Mouse (Mus musculus) forebrain, embryonic 14.5 days (tissue): ENCODE results near the gene Ric3. TPM values are rescaled to one million over a fixed set of nuclear protein-coding genes. Genes with fewer than 3 reads are reported as not detected.
A peak's percentile ranks its signal among the peaks of the same experiment; 100 is the strongest.
"Not testable (repeated sequence)": the region's sequence is repeated elsewhere in the genome, so short reads cannot be mapped to it uniquely, and the experiment has no call there.

Experiments used
- ATAC-seq: fragments of 200-750 bp; cut with Nextera tagmentation; 2 replicates; pipeline ENCODE4 v1.8.0; 2017; ENCODE audit warnings: mild to moderate bottlenecking, moderate library complexity
- DNase-seq: peaks from one replicate; pipeline ENCODE4 v3.0.0-alpha.2; 2015; ENCODE audit warnings: low spot score
- H3K27ac ChIP-seq: fragments of 300-500 bp; sonication (generic); 2 replicates; pipeline ENCODE4 v1.5.1; 2014; ENCODE audit warnings: low read depth, mild to moderate bottlenecking, control low read depth, low read length, moderate library complexity
- H3K27me3 ChIP-seq: fragments of 300-500 bp; sonication (generic); replicated peaks from 2 replicates; pipeline ENCODE4 v1.6.1; 2014; ENCODE audit warnings: low read length, control low read depth, mixed read lengths; ENCODE audit not compliant: control insufficient read depth, insufficient read depth
- H3K36me3 ChIP-seq: fragments of 300-500 bp; sonication (generic); 2 replicates; pipeline ENCODE4 v1.6.1; 2014; ENCODE audit warnings: low read length, control low read depth; ENCODE audit not compliant: control insufficient read depth, insufficient read depth
- H3K4me1 ChIP-seq: fragments of 300-500 bp; sonication (generic); 2 replicates; pipeline ENCODE4 v1.6.1; 2014; ENCODE audit warnings: antibody characterized with exemption, low read length, control low read depth; ENCODE audit not compliant: control insufficient read depth, insufficient read depth
- H3K4me2 ChIP-seq: fragments of 300-500 bp; sonication (generic); 2 replicates; pipeline ENCODE4 v1.6.1; 2014; ENCODE audit warnings: mild to moderate bottlenecking, control low read depth, low read length
- H3K4me3 ChIP-seq: fragments of 300-500 bp; sonication (generic); 2 replicates; pipeline ENCODE4 v1.5.1; 2014; ENCODE audit warnings: low read depth, low read length, control low read depth
- H3K9ac ChIP-seq: fragments of 300-500 bp; sonication (generic); 2 replicates; pipeline ENCODE4 v1.6.1; 2014; ENCODE audit warnings: mild to moderate bottlenecking, low read length, control low read depth, moderate library complexity
- H3K9me3 ChIP-seq: fragments of 300-500 bp; sonication (generic); replicated peaks from 2 replicates; pipeline ENCODE4 v1.6.1; 2016; ENCODE audit warnings: low read length, control low read depth, mixed read lengths; ENCODE audit not compliant: control insufficient read depth
- WGBS: fragments of 180-500 bp; shearing (Covaris S2); extraction: QIAGEN DNeasy Blood & Tissue Kit; methylation state at CpG from one replicate; pipeline ENCODE4 v1.1.7; 2014; 5-methylcytosine and 5-hydroxymethylcytosine counted together
- polyA plus RNA-seq: library from polyadenylated mRNA; unstranded; fragments of >200 nt; fragmentation: Nextera tagmentation; extraction: Ambion mirVana; gene quantifications from 2 replicates; pipeline ENCODE4 v1.2.1, GENCODE M21; 2014

Gene Ric3
- 27.2 and 29.1 TPM in 2 replicates for polyA plus RNA-seq

DNA sequence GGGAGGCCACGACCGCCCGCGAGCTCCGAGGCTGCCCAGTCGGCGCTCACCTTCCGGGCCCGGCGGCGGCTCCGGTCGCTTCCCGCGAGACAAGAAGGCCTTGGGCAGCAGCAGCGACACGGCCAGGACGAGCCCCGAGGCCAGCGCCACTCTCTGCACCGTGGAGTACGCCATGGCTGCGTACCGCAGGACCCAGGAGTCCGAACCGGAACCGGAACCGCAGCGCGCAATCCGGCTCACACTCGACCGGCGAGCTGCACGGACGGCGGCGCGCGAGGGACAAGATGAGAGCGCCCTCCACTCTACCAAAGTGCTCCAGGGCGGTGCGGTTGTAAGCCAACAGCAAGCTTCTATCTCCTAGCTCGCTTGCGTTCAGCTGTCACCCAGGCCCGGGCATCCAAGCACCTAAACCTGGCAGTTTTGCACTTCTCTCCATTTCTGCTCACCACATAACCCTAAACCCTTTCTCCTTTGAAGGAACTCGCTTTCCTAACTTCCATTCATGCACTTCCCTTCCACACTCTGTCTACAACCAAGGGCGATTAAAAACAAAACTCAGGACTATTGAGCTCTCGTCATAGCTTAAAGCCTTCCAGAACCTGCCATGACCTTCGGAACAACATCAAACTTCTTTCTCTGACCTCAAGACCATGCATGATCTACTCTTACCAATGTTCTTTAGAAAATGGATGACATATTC is at the start of gene Ric3:
Gene Ric3 (minus strand): TSS at position 219 of the 700 bp plus-strand sequence.
- peak; percentile 95 for ATAC-seq
- H3K4me1 ChIP-seq = peaks cover 5% of the 10 kb centered on the region
- H3K36me3 ChIP-seq = no peaks in the 10 kb centered on the region
- H3K9ac ChIP-seq = peak within 1 kb of the TSS; percentile 83
- H3K4me2 ChIP-seq = peak within 1 kb of the TSS; percentile 72
- peak within 1 kb of the TSS; percentile 73 for H3K4me3 ChIP-seq
- DNase-seq = peak; percentile 79
- no peaks in the 10 kb centered on the region; the same call in 1 of the 2 replicates for H3K27me3 ChIP-seq
- no peak within 1 kb of the TSS for H3K27ac ChIP-seq
- WGBS = 4% methylated on average over 49 of the region's 50 CpGs
- H3K9me3 ChIP-seq = no peaks in the 10 kb centered on the region

DNA sequence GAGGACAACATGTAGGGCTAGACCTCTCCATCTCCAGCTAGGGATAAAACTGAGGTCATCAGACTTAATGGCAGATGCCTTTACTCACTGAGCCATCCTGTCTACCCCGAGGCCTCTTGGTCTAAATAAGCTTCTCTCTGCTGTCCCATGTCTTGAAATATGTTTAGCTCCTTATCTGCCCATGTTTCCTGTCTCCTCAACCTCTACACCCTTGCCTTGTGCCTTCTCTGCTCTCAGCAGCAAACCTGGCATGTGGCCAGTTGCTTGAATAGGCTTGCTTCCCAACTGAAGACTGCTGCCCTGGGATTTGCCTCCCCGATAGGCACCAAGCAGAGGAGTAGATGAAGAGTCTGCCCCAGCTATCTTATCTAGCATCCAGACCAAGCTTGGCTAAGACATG is 48.4 kb upstream of the Ric3 start:
- Histone ChIP-seq H3K27ac (no peak overlapping the region), H3K4me3 (no peak overlapping the region), H3K4me2 (no peak overlapping the region), H3K9ac (no peak overlapping the region), H3K36me3 (0 out of 2 replicates have a peak, but pooled peaks cover 12% of the 10 kb centered on the region), H3K4me1 (peaks cover 7% of the 10 kb centered on the region), H3K27me3 (no peaks in the 10 kb centered on the region), H3K9me3 (no peaks in the 10 kb centered on the region)
- ATAC-seq (no peak), DNase-seq (no peak)
- 66% methylated on average over 2 of the region's 2 CpGs for WGBS

DNA sequence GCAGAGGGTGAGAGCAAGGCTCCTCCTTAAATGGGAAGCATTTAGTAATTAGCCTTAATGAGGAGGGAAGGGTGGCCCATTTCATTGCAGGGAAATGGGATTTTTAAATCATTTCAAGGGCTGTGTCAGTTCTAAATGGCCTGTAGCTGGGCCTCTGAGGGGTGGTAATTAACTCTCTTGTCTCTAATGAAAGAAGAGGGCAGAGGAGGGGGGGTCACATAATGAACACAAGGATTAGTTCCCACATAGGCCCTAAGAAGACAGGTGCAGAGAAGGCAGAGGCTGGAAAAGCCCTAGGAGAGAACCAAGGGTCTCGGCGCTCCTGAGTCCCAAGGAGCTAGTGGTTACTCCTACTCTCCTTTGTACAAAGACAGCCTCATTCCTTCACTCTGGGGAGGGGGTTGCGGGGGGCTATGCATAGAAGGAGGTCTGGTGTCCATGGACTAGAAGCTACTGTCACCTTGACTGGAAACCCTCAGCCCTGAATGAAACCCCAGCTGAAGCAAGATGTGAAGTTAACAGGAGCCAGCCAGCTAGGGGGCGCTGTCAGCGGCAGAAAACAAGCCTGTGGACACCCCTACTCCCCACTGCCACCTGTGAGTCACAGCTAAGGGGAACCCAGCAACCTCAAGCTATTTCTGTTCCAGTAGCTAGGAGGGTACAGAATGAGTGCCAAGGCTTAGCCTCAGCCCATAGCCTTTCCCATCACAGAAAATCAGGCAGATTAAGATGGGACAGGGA is 47.0 kb upstream of the Ric3 start:
- peak; percentile 73 for ATAC-seq
- WGBS = 52% methylated on average over 5 of the region's 5 CpGs

DNA sequence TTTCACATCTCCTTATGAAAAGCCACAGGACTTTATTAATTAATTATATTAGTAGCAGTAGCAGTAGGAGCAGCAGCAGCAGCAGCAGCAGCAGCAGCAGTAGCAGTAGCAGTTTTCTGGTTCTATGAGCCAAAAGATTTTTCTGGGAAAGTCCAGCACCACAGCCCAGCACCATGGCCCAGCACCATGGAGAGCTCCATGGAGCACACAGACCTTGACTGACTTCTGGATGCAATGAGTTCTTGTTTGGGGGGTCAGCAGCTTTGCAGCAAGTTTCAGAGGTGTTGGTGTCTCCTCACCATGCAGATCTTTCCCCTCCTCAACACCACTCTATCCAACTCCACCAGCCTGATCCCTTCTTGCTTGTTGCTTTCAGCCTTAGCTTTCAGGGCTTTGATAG is 46.3 kb upstream of the Ric3 start:
- Histone ChIP-seq H3K27me3 (no peaks in the 10 kb centered on the region), H3K4me3 (no peak overlapping the region), H3K4me1 (peaks cover 7% of the 10 kb centered on the region), H3K9ac (no peak overlapping the region), H3K27ac (no peak overlapping the region), H3K4me2 (no peak overlapping the region), H3K9me3 (no peaks in the 10 kb centered on the region), H3K36me3 (0 out of 2 replicates have a peak, but pooled peaks cover 6% of the 10 kb centered on the region)
- DNase-seq (no peak), ATAC-seq (no peak)

More for the DNA sequence above, 47.0 kb upstream of the Ric3 start:
- Histone ChIP-seq H3K4me2 (no peak overlapping the region), H3K4me3 (no peak overlapping the region), H3K9ac (no peak overlapping the region), H3K4me1 (peaks cover 7% of the 10 kb centered on the region), H3K27ac (no peak overlapping the region), H3K9me3 (no peaks in the 10 kb centered on the region), H3K27me3 (no peaks in the 10 kb centered on the region), H3K36me3 (0 out of 2 replicates have a peak, but pooled peaks cover 6% of the 10 kb centered on the region)
- no peak for DNase-seq

DNA sequence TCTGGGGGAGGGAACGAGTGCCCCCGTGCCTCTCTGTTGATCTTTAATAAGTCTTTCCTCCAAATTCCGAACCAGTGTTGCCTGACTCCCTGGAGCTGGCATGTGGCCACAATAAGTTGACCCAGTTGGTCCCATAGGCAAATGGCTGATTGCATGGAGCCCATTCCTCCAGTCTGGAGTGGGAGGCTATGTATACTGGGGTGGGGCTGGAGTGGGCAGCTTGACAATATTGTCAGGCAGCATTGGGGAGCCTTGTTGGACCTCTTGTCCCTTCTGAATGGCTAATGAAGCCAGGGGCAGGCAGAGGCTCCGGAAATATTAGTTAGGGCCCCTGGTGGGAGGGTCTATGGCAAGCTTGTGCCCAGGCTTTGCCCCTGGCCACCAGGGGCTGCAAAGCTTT is 32.8 kb upstream of the Ric3 start:
- Histone ChIP-seq H3K36me3 (no peaks in the 10 kb centered on the region), H3K4me1 (peaks cover 17% of the 10 kb centered on the region), H3K4me2 (peak overlapping the region; percentile 12; the same call in 1 of the 2 replicates), H3K27me3 (peaks cover 11% of the 10 kb centered on the region), H3K9me3 (no peaks in the 10 kb centered on the region), H3K4me3 (no peak overlapping the region), H3K9ac (no peak overlapping the region), H3K27ac (peak overlapping the region; percentile 17; the same call in 1 of the 2 replicates)
- ATAC-seq (peak; percentile 53), DNase-seq (peak; percentile 23)
- 14% methylated on average over 4 of the region's 4 CpGs for WGBS

DNA sequence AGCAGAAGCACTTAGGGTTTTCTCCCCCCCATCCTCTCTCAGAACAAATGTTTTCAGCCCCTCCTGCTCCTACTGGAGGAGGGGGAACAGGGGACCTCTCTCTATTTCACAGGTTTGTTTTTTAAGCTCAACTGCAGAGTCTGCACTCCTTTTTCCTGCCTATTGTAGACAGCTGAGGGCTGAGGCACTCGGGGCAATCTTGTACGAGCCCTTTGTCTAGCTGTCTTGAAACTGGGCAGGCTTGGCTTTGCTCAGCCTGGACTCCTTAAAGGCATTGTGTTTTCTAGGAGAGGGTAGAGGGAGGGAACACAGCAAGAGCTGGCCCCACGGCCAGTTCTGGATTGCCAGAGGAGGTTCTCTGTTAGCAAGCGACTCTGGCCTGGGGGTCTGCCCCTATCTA is 32.4 kb upstream of the Ric3 start:
- not testable (repeated sequence) for H3K9ac ChIP-seq, H3K4me3 ChIP-seq, H3K9me3 ChIP-seq, H3K36me3 ChIP-seq, DNase-seq
- Histone ChIP-seq H3K4me1 (peaks cover 20% of the 10 kb centered on the region), H3K27ac (peak overlapping the region; percentile 17; the same call in 1 of the 2 replicates), H3K4me2 (peak overlapping the region; percentile 12; the same call in 1 of the 2 replicates), H3K27me3 (peaks cover 11% of the 10 kb centered on the region)
- no CpG with 5 or more reads among the region's 4 CpGs for WGBS
- peak; percentile 90 for ATAC-seq

DNA sequence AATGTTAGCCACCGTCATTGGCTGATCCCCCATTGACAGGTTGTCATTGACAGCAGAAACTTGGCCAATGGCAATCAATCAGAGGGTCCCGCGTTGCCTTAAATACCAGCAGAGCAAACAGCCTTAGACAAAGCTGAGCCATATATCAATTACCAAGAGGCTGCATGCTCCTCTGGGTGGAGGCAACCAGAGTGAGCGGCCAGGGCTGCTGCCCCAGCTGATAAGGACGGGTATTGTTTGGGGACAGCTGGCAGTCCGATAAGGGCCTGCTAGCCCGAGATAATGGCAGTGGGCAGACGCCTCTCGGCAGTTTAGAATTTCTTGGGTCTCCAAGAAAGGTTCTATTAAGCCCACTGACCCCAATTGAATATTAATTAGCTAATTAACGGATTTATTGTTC is 31.8 kb upstream of the Ric3 start:
- Histone ChIP-seq H3K9ac (no peak overlapping the region), H3K9me3 (no peaks in the 10 kb centered on the region), H3K36me3 (no peaks in the 10 kb centered on the region), H3K4me3 (no peak overlapping the region), H3K27ac (peak overlapping the region; percentile 65; the same call in 1 of the 2 replicates), H3K4me2 (no peak overlapping the region), H3K27me3 (peaks cover 11% of the 10 kb centered on the region), H3K4me1 (peaks cover 26% of the 10 kb centered on the region)
- peak; percentile 65 for ATAC-seq
- WGBS = 5% methylated on average over 10 of the region's 10 CpGs
- peak; percentile 78 for DNase-seq

DNA sequence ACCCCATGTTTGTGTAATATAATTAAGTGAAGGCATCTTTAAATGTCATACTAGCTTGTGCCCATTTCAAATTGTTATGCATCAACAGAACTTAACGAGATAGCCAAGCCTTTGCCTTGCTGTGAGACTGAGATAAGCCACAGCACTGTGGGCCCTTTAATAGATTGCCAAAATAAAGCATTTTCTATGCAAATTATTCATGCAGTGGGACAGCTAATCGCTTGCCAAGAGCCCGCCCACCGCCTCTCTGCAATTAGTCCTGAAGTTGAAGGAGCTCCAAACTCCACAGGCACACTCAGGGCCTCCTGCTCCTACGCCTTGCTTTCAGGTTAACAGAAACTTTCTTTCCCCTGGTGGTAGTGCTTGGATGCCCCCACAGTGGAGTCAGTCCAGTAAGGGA is 27.9 kb upstream of the Ric3 start:
- peaks cover 11% of the 10 kb centered on the region for H3K27me3 ChIP-seq
- DNase-seq (peak; percentile 93), ATAC-seq (peak; percentile 74)
- no peak overlapping the region for H3K9ac ChIP-seq
- H3K4me2 ChIP-seq = no peak overlapping the region
- H3K27ac ChIP-seq = no peak overlapping the region
- no peaks in the 10 kb centered on the region for H3K9me3 ChIP-seq
- H3K4me3 ChIP-seq = no peak overlapping the region
- 10% methylated on average over 5 of the region's 5 CpGs for WGBS
- H3K4me1 ChIP-seq = peaks cover 27% of the 10 kb centered on the region
- H3K36me3 ChIP-seq = no peaks in the 10 kb centered on the region

DNA sequence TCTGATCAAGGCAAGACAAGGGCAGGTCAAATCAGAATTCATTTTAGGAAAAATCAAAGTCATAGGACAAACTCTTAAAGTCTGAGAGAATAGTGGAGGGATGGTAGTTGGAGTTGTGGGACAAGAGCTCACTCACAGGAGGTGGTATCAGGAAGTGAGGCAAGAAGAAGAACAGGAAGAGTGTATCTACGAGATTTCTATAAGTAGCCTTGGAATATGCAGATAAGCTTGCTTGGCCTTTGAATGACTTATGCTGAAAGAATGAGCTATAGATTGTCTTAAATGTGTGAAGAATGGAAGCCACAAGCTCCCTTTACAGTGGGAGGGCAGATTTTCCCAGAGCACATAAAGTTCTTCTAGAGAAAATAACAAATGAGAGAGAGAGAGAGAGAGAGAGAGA is 21.8 kb upstream of the Ric3 start:
- ATAC-seq (no peak), DNase-seq (no peak)
- Histone ChIP-seq H3K27me3 (no peaks in the 10 kb centered on the region), H3K4me1 (peaks cover 1% of the 10 kb centered on the region; the same call in 1 of the 2 replicates), H3K4me2 (no peak overlapping the region), H3K27ac (no peak overlapping the region), H3K9me3 (no peaks in the 10 kb centered on the region), H3K9ac (no peak overlapping the region), H3K4me3 (no peak overlapping the region), H3K36me3 (no peaks in the 10 kb centered on the region)
- 83% methylated on average over 1 of the region's 1 CpGs for WGBS
